Mouse (Mus musculus) brown adipose tissue, adult 24 weeks (tissue): Measurements from ENCODE around the gene Tnni1. TPM values are rescaled to one million over a fixed set of nuclear protein-coding genes. Genes with fewer than 3 reads are reported as not detected.
A peak's percentile ranks its signal among the peaks of the same experiment; 100 is the strongest.

Experiments
- H3K27ac ChIP-seq: fragments of 200-500 bp; replicated peaks from 2 replicates; pipeline ENCODE4 v1.5.1; 2012; ENCODE audit warnings: low read depth, mild to moderate bottlenecking, low read length
- H3K4me1 ChIP-seq: fragments of 200-500 bp; 2 replicates; pipeline ENCODE4 v1.6.1; 2012; ENCODE audit warnings: low read length, mixed read lengths; ENCODE audit not compliant: control insufficient read depth, insufficient read depth, insufficient read length
- H3K4me3 ChIP-seq: fragments of 200-500 bp; 2 replicates; pipeline ENCODE4 v1.5.1; 2012; ENCODE audit warnings: low read depth, mild to moderate bottlenecking, low read length, moderate library complexity; ENCODE audit not compliant: insufficient read depth
- polyA plus RNA-seq: library from polyadenylated mRNA; stranded (reverse); fragments of >200 nt; gene quantifications from 2 replicates; pipeline ENCODE4 v1.2.4, GENCODE M21; 2012; ENCODE audit not compliant: missing spikeins, insufficient read depth, insufficient read length

Gene Tnni1
- polyA plus RNA-seq, 1 experiment: 13.6 TPM

DNA sequence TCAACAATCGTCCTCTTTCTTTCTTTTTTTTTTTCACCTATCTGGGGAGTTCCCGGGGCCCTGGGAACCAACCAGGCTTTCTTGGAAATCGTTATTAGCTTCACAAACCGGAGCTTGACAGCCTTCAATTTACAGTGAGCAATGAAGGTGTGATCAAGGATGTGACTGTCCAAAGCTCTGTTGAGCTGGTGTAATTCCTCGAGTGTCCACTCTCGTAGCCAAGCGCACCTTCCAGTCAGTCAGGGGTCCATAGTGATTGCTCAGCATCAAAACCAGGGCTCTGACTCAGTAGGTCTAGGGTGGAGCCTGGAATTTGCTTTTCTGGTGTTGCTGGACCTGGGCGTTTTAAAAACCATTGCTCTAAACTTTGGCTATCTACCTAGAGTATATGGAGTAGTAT lies 19.0 kb upstream of the Tnni1 start:
- Histone ChIP-seq H3K4me3 (no peak overlapping the region), H3K4me1 (0 out of 2 replicates have a peak, but pooled peaks cover 2% of the 10 kb centered on the region), H3K27ac (no peak overlapping the region)

GRCm38 (mm10) chr1:135761728-135762127 lies 17.5 kb upstream of the Tnni1 start:
- Histone ChIP-seq H3K4me1 (0 out of 2 replicates have a peak, but pooled peaks cover 3% of the 10 kb centered on the region), H3K4me3 (no peak overlapping the region), H3K27ac (no peak overlapping the region)

DNA sequence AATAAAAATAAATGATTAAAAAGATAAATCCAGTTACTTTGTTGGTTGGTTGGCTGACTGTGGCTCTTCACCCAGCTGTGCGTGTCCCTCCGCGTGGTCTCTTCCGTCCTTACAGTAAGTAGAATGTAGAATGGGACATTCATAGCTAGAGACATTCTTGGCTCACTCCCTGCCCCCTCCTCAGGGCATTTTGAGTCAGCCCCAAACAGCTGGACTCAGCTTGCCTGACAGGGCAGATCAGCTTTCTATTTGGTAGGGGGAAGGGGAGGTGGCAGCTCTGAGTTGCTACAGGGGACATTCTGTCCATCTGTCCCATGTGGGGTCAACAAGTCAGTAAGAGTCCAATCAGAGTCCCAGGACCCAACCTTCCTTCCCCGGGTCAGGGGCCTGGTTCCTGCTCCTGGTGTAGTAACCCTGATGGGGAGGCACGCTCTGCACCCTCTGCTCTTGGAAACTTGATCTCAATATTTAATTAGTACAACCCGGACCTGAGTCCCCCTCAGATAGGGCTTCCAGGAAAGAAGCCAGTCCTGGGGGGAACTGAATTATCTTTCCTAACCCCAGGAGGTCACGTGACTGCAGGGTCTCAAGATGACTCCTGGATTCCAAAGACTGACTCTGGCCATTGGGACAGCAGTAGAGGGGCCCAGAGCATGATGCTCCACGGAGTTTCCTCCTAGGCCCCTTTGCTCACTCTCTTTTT lies 15.6 kb upstream of the Tnni1 start:
- Histone ChIP-seq H3K4me1 (0 out of 2 replicates have a peak, but pooled peaks cover 5% of the 10 kb centered on the region), H3K4me3 (no peak overlapping the region), H3K27ac (no peak overlapping the region)

DNA sequence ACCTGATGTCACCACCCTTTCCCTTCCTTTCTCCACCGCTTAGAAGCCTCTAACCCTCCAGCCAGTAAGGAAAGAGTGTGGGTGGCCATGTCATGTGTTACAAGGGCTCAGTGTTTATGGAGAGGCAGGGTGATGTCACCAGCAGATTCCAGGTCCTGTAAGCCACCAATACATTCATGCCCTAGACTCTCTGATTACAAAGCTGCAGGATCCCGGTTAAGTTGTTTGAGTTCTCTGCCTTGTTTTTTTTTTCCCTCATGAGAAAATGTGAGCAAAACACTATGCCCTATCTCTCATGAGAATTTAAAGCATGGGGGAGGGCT lies 15.1 kb upstream of the Tnni1 start:
- Histone ChIP-seq H3K4me1 (0 out of 2 replicates have a peak, but pooled peaks cover 5% of the 10 kb centered on the region), H3K4me3 (no peak overlapping the region), H3K27ac (no peak overlapping the region)

DNA sequence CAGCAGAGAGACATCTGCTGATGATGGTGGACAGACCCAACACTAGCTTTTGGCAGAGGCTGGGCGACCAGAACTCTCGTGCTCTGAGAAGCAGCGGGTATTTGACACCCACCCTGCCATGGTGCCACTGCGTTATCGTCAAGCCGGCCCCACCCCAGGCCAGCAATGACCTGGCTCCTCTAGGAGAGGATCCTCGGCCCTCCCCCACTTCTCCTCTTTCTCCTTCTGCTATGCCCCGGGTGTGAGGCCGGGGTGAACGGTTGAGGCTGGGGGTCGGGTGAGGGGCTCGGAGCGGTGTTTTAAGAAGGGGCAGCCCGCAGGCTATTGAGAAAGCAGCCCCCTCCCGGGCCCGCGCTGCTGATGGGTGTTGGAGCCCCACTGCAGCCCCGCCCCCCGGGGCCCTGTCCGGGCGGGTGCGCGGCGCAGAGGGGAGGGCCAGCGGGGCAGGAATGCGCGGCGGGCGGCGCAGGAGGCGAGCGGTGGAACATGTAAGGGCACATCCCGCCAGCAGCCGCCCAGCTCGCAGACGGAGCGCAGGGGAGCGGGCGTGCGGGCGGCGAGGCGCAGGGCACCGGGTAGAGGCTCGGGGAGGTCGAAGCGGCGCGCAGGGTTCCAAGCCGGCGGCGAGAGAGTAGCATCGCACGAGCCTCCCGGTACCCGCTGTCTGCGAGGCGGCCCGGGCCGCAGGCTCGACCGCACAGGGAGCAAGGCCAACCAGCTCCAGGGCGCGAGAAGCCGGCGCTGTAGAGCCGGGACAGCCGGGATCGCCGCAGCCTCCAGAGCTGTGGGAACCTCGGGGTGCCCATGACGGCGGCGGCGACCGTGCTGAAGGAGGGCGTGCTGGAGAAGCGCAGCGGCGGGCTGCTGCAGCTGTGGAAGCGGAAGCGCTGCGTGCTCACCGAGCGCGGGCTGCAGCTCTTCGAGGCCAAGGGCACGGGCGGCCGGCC lies 13.3 kb upstream of the Tnni1 start, which contains the start of gene Phlda3:
Phlda3 (plus strand) TSS at position 475 of the 947 bp plus-strand sequence.
- H3K4me1 ChIP-seq: peaks cover 9% of the 10 kb centered on the region; the same call in 1 of the 2 replicates
- peak within 1 kb of the TSS; percentile 99 for H3K27ac ChIP-seq
- peak within 1 kb of the TSS; percentile 80 for H3K4me3 ChIP-seq

DNA sequence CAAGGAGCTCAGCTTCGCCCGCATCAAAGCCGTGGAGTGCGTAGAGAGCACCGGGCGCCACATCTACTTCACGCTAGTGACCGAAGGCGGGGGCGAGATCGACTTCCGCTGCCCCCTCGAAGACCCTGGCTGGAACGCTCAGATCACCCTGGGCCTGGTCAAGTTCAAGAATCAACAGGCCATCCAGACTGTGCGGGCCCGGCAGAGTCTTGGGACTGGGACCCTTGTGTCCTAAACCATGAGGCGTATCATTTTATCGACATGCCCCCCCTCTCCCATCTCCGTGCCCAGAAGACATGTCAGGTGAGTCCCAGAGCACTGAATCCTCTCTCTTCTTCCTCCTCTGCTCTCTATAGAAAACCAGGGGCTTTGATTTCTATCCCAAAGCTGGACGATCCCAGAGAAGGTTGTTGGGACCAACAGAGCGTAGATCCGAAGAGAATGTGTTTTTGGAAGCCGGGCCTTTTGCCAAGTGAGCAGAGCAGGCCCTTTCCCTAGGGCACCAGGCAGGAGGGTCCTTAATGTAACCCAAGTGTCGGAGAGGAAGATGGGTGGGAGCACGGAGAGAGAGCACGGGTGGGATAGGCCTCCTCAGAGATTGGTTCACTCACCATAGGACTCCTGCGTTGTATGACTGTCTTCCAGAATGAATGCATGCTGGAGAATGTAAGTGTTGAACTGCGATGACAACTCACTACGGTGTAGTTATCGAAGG lies 12.5 kb upstream of the Tnni1 start:
- H3K4me1 ChIP-seq: peaks cover 9% of the 10 kb centered on the region; the same call in 1 of the 2 replicates
- peak overlapping the region; percentile 99 for H3K27ac ChIP-seq
- peak overlapping the region; percentile 80 for H3K4me3 ChIP-seq

GRCm38 (mm10) chr1:135767324-135767890 lies 11.8 kb upstream of the Tnni1 start:
- Histone ChIP-seq H3K4me1 (peaks cover 9% of the 10 kb centered on the region; the same call in 1 of the 2 replicates), H3K27ac (peak overlapping the region; percentile 99), H3K4me3 (peak overlapping the region; percentile 80)

DNA sequence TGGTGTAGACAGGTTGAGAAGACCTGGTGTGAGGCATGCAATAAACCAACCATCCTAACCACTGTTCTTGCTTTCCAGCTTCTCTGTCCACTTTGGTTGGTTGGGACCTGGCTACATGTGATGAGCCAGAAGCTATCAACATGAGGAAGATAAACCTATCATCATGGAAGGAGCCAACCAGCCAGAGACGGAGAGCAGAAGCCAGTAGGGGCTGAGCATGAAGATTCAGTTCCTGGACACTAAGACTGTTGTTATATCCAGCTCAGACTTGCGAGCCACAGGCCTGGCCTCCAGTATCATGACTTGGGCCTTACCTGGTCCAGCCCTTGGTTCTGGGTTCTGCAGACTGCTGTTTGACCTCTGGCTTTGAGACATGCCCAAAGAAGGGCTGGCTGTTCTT lies 10.8 kb upstream of the Tnni1 start:
- Histone ChIP-seq H3K4me3 (peak overlapping the region; percentile 80), H3K4me1 (peaks cover 9% of the 10 kb centered on the region; the same call in 1 of the 2 replicates), H3K27ac (peak overlapping the region; percentile 99)

DNA sequence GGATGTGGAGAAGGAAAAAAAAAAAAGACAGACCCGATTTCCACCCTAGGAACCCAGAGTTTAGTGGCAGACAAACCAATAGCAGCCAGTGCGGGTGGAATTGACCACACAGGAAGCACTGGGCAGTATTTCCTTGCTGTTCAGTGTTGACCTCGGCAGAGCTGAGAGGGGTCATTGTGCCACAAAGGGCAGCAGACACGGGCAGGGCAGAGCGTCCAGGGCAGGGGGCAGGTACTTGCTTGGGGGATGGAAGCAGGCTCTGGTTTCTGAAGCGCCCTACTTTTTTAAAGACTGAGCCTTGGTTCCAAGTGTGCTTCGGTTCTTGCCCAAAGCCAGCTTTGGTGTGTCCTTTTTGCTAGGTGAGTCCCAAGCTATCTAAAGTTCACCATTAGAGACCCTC lies 9.0 kb upstream of the Tnni1 start:
- Histone ChIP-seq H3K27ac (peak overlapping the region; percentile 99), H3K4me1 (peaks cover 7% of the 10 kb centered on the region; the same call in 1 of the 2 replicates), H3K4me3 (peak overlapping the region; percentile 80)

DNA sequence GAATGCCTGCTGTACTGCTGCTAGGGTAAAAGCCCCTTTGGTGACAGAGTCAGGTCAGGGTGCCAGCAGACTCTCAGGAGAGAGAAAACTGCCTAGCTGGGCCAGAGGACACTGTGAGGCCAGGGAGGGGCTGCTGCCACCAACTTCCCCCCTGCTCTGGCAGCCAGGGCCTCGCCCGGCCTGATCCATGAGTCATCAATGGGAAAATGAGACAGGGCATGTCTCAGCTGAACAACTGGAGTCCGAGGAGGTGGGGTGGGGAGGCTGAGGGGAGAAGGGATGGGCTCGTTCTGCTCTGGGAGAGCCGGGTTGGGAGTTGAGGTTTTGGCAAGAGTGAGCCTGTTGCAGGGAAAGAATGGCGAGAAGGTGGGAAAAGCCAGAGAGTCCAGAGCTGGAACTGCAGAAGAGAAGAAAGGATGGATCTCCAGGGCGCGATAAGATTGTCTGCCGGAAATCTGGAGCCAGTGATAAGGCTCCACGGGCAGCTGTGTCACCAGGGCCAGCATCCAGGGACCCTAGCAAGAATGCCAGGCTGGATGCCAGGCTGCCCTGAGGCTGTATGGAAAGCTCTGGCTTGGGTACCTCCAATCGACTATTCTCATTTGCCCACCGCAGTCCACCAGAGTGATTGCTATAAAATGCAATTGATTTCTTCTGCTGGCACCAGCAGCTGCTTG lies 8.2 kb upstream of the Tnni1 start:
- peak overlapping the region; percentile 99 for H3K27ac ChIP-seq
- peaks cover 8% of the 10 kb centered on the region for H3K4me1 ChIP-seq
- no peak overlapping the region for H3K4me3 ChIP-seq

DNA sequence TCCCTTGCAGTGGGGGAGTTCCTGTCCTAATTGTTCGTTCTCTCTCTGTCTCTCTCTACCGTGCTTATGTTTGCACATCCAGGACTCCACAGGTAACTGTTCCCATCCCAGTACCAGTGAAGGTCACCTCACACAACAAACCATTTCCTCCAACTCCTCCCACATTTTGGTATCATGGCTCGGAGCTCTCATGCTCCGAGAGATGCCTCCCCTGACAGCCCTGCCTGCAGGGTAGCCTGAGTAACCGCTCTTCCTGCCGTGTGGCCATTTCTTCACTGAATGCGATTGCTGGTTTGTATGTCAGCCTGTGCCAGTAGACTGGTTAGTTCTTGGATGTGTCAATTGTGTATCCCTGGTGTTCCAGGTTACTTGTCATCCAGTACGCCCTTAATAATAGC lies 7.7 kb upstream of the Tnni1 start:
- Histone ChIP-seq H3K4me3 (no peak overlapping the region), H3K4me1 (peaks cover 13% of the 10 kb centered on the region), H3K27ac (peak overlapping the region; percentile 99)

DNA sequence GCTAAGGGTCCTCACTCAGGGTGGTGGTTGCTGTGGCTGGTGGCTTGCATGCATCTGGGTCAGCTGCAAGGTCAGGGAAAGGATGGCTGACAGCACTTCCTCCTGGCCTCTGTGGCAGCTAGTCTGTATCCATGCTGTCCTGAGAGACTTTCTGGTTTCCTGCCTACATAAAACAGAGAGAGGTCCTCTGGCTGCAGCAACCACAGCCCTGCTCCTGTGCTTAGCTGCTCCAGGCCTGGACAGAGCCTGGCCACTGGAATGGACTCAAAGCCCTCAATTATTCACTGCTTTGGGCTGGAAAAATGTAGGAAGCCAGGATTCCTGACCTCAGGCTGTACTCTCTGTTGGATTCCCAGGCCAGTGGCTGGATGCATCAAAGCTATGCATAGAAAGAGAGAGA lies 2.6 kb upstream of the Tnni1 start:
- peak overlapping the region; percentile 91 for H3K27ac ChIP-seq
- no peak overlapping the region for H3K4me3 ChIP-seq

DNA sequence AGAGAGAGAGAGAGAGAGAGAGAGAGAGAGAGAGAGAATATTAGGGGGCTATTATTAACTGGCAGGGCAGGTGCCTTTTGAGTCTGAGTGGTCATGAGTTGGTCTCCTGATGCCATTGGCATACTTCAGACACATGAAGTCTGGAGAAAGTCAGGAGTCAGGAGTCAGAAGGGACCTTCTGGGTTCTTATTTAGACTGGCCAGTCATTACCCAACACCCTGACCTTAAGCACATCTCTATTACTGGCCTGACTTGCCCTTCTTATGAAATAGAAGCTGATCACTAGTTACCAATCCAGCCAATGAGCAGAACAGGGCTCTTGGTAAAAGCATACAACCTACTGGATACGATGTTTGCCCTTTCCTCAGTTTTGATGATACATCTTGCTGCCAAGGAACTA lies 2.2 kb upstream of the Tnni1 start:
- Histone ChIP-seq H3K4me1 (peaks cover 18% of the 10 kb centered on the region), H3K27ac (peak overlapping the region; percentile 92), H3K4me3 (no peak overlapping the region)

More for the DNA sequence above, 2.6 kb upstream of the Tnni1 start:
- H3K4me1 ChIP-seq: peaks cover 18% of the 10 kb centered on the region

DNA sequence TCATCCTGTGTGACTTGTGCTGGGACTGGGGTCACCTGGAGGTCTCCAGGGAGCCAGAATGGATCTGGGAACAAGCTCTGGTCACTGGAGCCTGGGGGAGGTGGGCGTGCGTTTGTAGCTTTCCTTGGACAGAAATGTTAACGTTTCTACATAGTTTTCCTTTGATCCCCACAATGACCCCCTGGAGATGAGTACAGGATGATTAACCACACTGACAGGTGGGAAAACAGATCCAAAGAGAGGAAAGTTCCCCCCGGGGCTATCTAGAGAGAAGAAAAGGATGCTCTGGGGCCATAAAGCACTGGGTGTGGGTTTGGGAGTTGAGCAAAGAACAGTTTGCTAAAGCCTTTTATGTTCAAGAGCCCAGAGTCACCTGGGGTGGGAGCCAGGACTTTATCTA lies 1.4 kb downstream of the Tnni1 start:
- no peak overlapping the region for H3K4me3 ChIP-seq
- no peak overlapping the region for H3K27ac ChIP-seq

More for the DNA sequence above, 1.4 kb downstream of the Tnni1 start:
- peaks cover 18% of the 10 kb centered on the region for H3K4me1 ChIP-seq
